Mouse (Mus musculus): Measurements from ENCODE around the gene Plcz1. TPM values are rescaled to one million over a fixed set of nuclear protein-coding genes. Genes with fewer than 3 reads are reported as not detected.

The Plcz1 gene
- not detected for total RNA-seq (2023)

GRCm38 (mm10) chr6:140041357-140041756, at the start of gene Plcz1:
Plcz1 (minus strand) TSS chr6:140041457.

GRCm38 (mm10) chr6:140040952-140041351, 305 bp downstream of the Plcz1 start, which contains the start of gene Capza3:
Capza3 (plus strand) TSS chr6:140041252.

Other genes starting within 250 kb of the Plcz1 start
- not detected for gene Capza3, start 205 bp downstream of the Plcz1 start, total RNA-seq (2023)